Mouse (Mus musculus): Measurements from ENCODE around the gene Pax8. TPM values are rescaled to one million over a fixed set of nuclear protein-coding genes. Genes with fewer than 3 reads are reported as not detected.

Gene Pax8
- polyA plus RNA-seq, 1 experiment from 2014 or later: 0.27 TPM

DNA sequence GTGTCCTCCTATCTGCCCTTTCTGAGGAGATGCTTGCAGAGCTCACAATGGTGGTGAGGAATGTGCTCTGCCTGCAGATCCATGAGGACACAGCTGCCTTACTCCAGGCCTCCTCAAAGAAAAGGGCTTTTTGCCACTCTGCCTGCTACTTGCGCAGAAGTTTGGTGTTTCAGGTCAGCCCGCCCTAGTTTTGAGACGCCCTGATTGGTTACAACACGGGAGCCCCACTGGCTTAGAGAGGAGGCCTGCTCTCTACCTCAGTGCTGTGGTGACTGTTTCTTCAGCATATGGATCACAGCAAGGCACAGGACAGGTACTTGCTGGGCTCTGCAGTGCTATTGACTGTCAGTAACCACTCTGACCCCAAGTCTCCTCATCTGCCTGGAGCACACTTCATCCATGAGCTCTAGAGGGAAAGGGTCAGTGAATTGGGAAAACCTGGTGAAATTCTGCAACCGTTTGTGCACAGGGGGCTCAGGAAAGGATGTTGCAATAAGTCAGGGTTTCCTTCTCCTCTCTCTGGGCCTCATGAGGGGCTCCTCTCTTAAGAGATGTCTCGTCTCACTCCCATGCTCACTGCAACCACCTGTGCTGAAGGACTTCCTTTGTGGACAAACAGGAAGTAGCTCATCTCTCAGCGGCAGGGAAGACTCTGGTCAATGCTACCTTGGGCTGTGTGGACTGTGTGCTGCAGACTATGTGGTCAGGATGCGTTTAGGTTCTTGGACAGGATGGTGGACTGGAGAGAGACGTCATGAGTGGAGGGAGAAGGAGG, 92.8 kb downstream of the Pax8 start:
- no peak overlapping the region for H3K9ac ChIP-seq (ENCODE audit: low read depth, low read length)
- H3K27ac ChIP-seq (ENCODE audit: low read depth, low read length): no peak overlapping the region
- H3K36me3 ChIP-seq (ENCODE audit: control insufficient read depth, insufficient read depth, low read length): no peaks in the 10 kb centered on the region
- H3K9me3 ChIP-seq (replicated peaks; ENCODE audit: control insufficient read depth, low read length): no peaks in the 10 kb centered on the region
- ATAC-seq (replicated peaks; ENCODE audit: insufficient number of reproducible peaks, low FRiP score, low TSS enrichment): no peak
- H3K4me2 ChIP-seq: no peak overlapping the region
- no peaks in the 10 kb centered on the region for H3K27me3 ChIP-seq (ENCODE audit: control insufficient read depth, insufficient read depth, low read length)
- 58% methylated on average over 9 of the region's 9 CpGs for WGBS (ENCODE audit: insufficient replicate concordance)
- no peaks in the 10 kb centered on the region for H3K4me1 ChIP-seq (ENCODE audit: control insufficient read depth, insufficient read depth, low read length)
- no peak overlapping the region for H3K4me3 ChIP-seq (ENCODE audit: low read depth, low read length)

DNA sequence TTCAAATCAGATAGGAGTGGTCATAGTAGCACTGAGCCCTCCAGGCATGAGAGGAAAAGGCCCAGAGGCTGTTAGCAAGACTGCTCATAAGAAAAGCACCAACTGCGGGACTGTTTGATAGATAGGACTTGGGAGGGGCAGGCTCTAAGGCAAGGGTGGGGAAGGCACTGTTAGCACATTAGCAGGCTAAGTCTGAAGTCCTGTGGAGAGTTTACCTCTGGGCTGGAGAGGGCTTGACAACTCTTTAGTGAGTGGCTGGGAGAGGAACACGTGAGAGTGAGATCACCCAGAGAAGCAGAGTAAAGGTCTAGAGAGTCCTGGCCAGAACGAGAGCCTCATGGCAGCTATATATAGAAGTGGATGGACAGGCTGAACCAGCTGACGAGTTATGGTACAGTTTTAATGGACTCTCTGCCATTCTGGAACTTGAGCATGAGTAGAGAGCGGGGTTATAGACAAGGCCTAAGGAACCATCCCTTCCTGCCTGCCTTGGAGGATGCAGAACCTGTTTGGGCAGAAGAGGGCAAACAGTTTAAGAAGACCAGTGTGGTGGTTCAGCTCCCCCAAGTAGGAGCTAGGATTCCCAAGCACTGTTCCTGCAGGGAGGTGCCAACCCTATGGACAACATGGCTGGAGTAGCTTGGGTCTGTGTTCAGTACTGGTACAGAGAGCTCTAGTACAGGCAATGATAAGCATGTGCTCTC, 96.5 kb downstream of the Pax8 start:
- Histone ChIP-seq H3K27me3 (ENCODE audit: control insufficient read depth, insufficient read depth, low read length) (no peaks in the 10 kb centered on the region), H3K4me3 (ENCODE audit: low read depth, low read length) (no peak overlapping the region), H3K9me3 (replicated peaks; ENCODE audit: control insufficient read depth, low read length) (no peaks in the 10 kb centered on the region), H3K9ac (ENCODE audit: low read depth, low read length) (no peak overlapping the region), H3K4me1 (ENCODE audit: control insufficient read depth, insufficient read depth, low read length) (no peaks in the 10 kb centered on the region), H3K36me3 (ENCODE audit: control insufficient read depth, insufficient read depth, low read length) (no peaks in the 10 kb centered on the region), H3K4me2 (no peak overlapping the region), H3K27ac (ENCODE audit: low read depth, low read length) (no peak overlapping the region)
- no peak for ATAC-seq (replicated peaks; ENCODE audit: insufficient number of reproducible peaks, low FRiP score, low TSS enrichment)
- WGBS (ENCODE audit: insufficient replicate concordance): 63% methylated on average over 5 of the region's 5 CpGs

Other genes with a start within 250 kb of the Pax8 start
- not detected in 2 replicates for gene Il1f5, start 198.6 kb downstream of the Pax8 start, polyA plus RNA-seq (2014; fragmentation: Nextera tagmentation; extraction: Ambion mirVana)
- not detected in 2 replicates for gene Il1f10, start 184.4 kb downstream of the Pax8 start, polyA plus RNA-seq (2014; fragmentation: Nextera tagmentation; extraction: Ambion mirVana)
- gene Il1rn, start 138.7 kb downstream of the Pax8 start, polyA plus RNA-seq (2014; fragmentation: Nextera tagmentation; extraction: Ambion mirVana): not detected in 2 replicates
- gene Psd4, start 108.0 kb downstream of the Pax8 start, polyA plus RNA-seq (2014; fragmentation: Nextera tagmentation; extraction: Ambion mirVana): 0.42 and 0.46 TPM in 2 replicates